Mouse (Mus musculus) liver, embryonic 15.5 days (tissue): ENCODE results near the gene Jph3. TPM values are rescaled to one million over a fixed set of nuclear protein-coding genes. Genes with fewer than 3 reads are reported as not detected.

ENCODE experiments used
- ATAC-seq: fragments of 200-750 bp; cut with Nextera tagmentation; 2 replicates; pipeline ENCODE4 v1.8.0; 2017; ENCODE audit warnings: moderate number of reproducible peaks, mild to moderate bottlenecking, moderate library complexity; ENCODE audit not compliant: insufficient read depth
- H3K27ac ChIP-seq: fragments of 300-500 bp; sonication (generic); replicated peaks from 2 replicates; pipeline ENCODE4 v1.5.1; 2015; ENCODE audit warnings: mild to moderate bottlenecking, inconsistent platforms
- H3K27me3 ChIP-seq: fragments of 300-500 bp; sonication (generic); 2 replicates; pipeline ENCODE4 v1.6.1; 2015; ENCODE audit warnings: mild to moderate bottlenecking, inconsistent platforms
- H3K36me3 ChIP-seq: fragments of 300-500 bp; sonication (generic); replicated peaks from 2 replicates; pipeline ENCODE4 v1.6.1; 2015; ENCODE audit warnings: moderate library complexity, mild to moderate bottlenecking, inconsistent platforms
- H3K4me1 ChIP-seq: fragments of 300-500 bp; sonication (generic); replicated peaks from 2 replicates; pipeline ENCODE4 v1.6.1; 2015; ENCODE audit warnings: inconsistent platforms
- H3K4me2 ChIP-seq: fragments of 300-500 bp; sonication (generic); 2 replicates; pipeline ENCODE4 v1.6.1; 2015; ENCODE audit warnings: moderate library complexity, mild to moderate bottlenecking, inconsistent platforms
- H3K4me3 ChIP-seq: fragments of 300-500 bp; sonication (generic); replicated peaks from 2 replicates; pipeline ENCODE4 v1.5.1; 2015; ENCODE audit warnings: mild to moderate bottlenecking, inconsistent platforms
- H3K9ac ChIP-seq: fragments of 300-500 bp; sonication (generic); 2 replicates; pipeline ENCODE4 v1.6.1; 2015; ENCODE audit warnings: moderate library complexity, mild to moderate bottlenecking, inconsistent platforms
- H3K9me3 ChIP-seq: fragments of 300-500 bp; sonication (generic); replicated peaks from 2 replicates; pipeline ENCODE4 v1.6.1; 2016; ENCODE audit warnings: inconsistent platforms
- WGBS: fragments of 180-500 bp; shearing (Covaris S2); methylation state at CpG from one replicate; pipeline ENCODE4 v1.1.7; 2015; ENCODE audit warnings: mixed read lengths; ENCODE audit not compliant: insufficient replicate concordance; 5-methylcytosine and 5-hydroxymethylcytosine counted together
- polyA plus RNA-seq: library from polyadenylated mRNA; unstranded; fragments of >200 nt; fragmentation: Nextera tagmentation; extraction: Ambion mirVana; gene quantifications from 2 replicates; pipeline ENCODE4 v1.2.1, GENCODE M21; 2015

Jph3 gene
- polyA plus RNA-seq, 1 experiment from 2014 or later, result 0.16 TPM

DNA sequence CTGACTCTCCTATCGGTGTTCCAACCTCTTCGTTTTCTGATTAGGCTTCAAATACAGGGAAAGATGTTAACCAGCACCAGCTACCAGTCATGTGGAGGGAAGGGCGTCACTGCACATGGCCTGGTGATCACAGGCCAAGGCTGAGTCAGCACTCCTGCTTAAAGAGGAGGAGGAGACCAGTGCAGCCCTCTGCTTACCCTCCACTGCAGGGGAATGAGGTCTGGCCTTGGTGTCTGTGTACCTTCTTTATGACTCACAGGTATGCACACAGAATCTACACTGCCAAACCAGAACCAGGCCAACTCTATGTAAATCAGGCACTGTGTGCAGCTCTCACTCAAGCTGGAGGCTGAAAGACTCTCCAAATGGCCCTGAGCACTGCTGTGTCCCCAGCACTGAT is 82.1 kb downstream of the Jph3 start:
- H3K27me3 ChIP-seq, result no peaks in the 10 kb centered on the region
- H3K4me1 ChIP-seq, result no peaks in the 10 kb centered on the region
- no peak overlapping the region for H3K4me3 ChIP-seq
- H3K9me3 ChIP-seq, result no peaks in the 10 kb centered on the region
- no peak overlapping the region for H3K4me2 ChIP-seq
- no peak overlapping the region for H3K27ac ChIP-seq
- H3K9ac ChIP-seq, result no peak overlapping the region
- peaks cover 27% of the 10 kb centered on the region for H3K36me3 ChIP-seq
- WGBS, result 74% methylated on average over 3 of the region's 3 CpGs
- no peak for ATAC-seq

DNA sequence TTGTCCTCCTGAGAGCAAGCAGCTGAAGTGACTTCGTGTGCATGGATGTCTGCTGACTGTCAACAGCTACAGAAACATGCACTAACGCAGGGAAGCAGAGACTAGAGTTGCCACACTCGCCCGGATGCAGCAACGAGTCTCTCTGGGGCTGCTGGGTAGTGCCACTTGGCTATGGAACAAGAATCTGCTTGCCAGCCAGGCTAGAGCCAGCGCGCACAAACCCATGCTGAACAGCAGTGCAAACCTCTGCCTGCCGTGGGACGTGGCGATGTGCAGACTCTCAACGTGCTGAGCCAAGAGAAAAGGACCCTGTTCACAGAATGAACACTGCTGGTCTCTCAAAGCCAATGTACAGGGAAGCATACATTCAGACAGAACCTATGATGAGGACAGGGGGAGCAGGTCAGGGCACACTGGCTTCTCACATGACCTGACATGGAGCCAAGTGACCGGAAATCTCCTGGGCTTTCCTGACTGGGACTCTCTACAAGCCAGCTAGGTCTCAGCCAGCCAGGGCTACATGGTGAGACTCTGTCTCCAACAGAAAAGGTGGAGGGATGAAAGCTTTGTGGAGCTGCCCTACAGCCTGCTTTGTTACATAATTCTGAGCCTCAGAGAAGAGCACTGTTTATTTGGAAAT is 82.6 kb downstream of the Jph3 start:
- H3K4me2 ChIP-seq, result no peak overlapping the region
- no peaks in the 10 kb centered on the region for H3K9me3 ChIP-seq
- no peaks in the 10 kb centered on the region for H3K27me3 ChIP-seq
- H3K36me3 ChIP-seq, result peaks cover 27% of the 10 kb centered on the region
- no peak for ATAC-seq
- no peak overlapping the region for H3K27ac ChIP-seq
- WGBS, result 81% methylated on average over 12 of the region's 12 CpGs
- no peaks in the 10 kb centered on the region for H3K4me1 ChIP-seq
- no peak overlapping the region for H3K4me3 ChIP-seq
- H3K9ac ChIP-seq, result no peak overlapping the region

DNA sequence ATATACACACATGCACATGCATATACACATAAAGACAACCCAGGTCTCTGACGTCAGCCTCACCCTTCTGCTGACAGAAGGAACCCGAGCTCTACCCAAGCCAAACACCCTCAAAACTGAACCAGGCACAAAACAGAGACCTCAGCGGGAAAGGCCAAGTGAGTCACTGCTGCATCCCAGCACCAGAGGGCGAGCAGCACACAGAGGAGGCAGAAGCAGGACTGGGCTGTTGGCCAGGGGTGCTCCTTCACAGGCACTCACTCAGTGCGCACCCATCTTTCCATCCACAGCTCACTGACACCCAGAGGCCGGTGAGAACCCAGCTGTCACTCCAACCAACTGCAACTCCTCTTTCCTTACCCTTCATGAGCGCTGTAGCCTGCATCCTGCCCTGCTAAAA is 88.8 kb downstream of the Jph3 start:
- WGBS, result 73% methylated on average over 7 of the region's 7 CpGs
- Histone ChIP-seq H3K27me3 (no peaks in the 10 kb centered on the region), H3K9ac (no peak overlapping the region)

DNA sequence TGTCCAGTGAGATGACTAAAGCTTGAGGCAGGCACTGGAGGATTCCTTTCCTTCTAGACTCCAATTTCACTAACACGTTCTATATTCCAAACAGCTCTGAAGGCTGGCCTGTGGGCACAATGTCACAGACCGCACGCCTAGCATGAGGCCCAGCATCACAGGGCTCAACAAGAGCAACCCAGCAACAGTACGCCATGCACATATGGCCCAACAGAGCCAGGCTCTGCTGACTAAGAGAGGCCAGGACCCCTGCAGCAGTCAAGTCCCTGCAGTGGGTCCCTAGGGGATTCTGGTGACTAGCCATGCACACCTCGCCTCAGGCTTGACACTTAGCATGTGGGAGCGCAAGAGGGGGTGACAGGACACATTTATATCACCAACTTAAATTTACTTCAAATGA is 91.4 kb downstream of the Jph3 start:
- WGBS, result 76% methylated on average over 6 of the region's 6 CpGs

More for the DNA sequence above, 88.8 kb downstream of the Jph3 start:
- Histone ChIP-seq H3K4me1 (no peaks in the 10 kb centered on the region), H3K27ac (no peak overlapping the region), H3K4me2 (no peak overlapping the region), H3K9me3 (no peaks in the 10 kb centered on the region), H3K4me3 (no peak overlapping the region), H3K36me3 (peaks cover 27% of the 10 kb centered on the region)
- no peak for ATAC-seq

DNA sequence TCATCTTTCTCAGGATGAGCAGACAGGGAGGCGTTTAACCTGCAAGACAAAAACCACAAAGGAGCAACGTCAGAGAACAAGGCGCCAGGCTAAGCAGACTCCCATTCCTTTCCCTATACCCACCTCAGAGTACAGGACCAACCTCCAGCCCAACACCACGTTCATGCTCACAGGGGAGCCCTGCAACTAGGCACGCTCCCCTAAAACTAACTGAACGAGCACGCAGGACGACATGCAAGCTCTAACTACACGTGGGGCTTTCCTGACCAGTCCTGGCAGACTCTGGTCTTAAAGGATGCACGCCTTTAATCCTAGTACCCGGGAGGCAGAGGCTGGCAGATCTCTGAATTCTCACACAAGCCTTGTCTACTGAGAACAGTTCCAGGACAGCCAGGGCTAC is 91.9 kb downstream of the Jph3 start:
- Histone ChIP-seq H3K27ac (no peak overlapping the region), H3K4me1 (no peaks in the 10 kb centered on the region), H3K9me3 (no peaks in the 10 kb centered on the region), H3K27me3 (no peaks in the 10 kb centered on the region), H3K9ac (no peak overlapping the region), H3K4me2 (no peak overlapping the region), H3K36me3 (peaks cover 10% of the 10 kb centered on the region; the same call in 1 of the 2 replicates), H3K4me3 (no peak overlapping the region)
- ATAC-seq, result no peak
- WGBS, result 72% methylated on average over 11 of the region's 11 CpGs

More for the DNA sequence above, 91.4 kb downstream of the Jph3 start:
- H3K4me2 ChIP-seq, result no peak overlapping the region
- no peaks in the 10 kb centered on the region for H3K27me3 ChIP-seq
- H3K27ac ChIP-seq, result no peak overlapping the region
- H3K4me1 ChIP-seq, result no peaks in the 10 kb centered on the region
- no peaks in the 10 kb centered on the region for H3K9me3 ChIP-seq
- H3K4me3 ChIP-seq, result no peak overlapping the region
- H3K36me3 ChIP-seq, result peaks cover 10% of the 10 kb centered on the region; the same call in 1 of the 2 replicates
- no peak overlapping the region for H3K9ac ChIP-seq
- no peak for ATAC-seq

DNA sequence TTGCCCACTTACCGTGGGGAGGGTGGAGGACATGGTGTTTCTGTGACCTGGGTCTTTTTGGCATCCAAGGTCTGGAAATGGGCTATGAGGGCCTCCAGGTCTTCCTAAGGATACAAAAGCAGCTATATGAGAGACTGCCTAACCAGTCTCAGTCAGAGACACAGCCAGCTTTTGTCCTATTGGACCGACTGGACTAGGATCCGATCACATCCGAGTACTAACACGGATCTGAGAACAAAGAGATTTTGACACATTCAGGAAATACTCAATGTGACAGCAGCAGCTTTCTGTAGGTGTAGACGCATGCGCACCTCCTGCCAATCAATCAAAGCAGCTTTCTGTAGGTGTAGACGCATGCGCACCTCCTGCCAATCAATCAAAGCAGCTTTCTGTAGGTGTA is 92.3 kb downstream of the Jph3 start:
- H3K4me2 ChIP-seq, result no peak overlapping the region
- no peak overlapping the region for H3K27ac ChIP-seq
- ATAC-seq, result no peak
- H3K4me1 ChIP-seq, result no peaks in the 10 kb centered on the region
- WGBS, result 85% methylated on average over 9 of the region's 9 CpGs
- H3K4me3 ChIP-seq, result no peak overlapping the region
- H3K36me3 ChIP-seq, result peaks cover 10% of the 10 kb centered on the region; the same call in 1 of the 2 replicates
- H3K9me3 ChIP-seq, result no peaks in the 10 kb centered on the region
- H3K9ac ChIP-seq, result no peak overlapping the region
- H3K27me3 ChIP-seq, result no peaks in the 10 kb centered on the region

DNA sequence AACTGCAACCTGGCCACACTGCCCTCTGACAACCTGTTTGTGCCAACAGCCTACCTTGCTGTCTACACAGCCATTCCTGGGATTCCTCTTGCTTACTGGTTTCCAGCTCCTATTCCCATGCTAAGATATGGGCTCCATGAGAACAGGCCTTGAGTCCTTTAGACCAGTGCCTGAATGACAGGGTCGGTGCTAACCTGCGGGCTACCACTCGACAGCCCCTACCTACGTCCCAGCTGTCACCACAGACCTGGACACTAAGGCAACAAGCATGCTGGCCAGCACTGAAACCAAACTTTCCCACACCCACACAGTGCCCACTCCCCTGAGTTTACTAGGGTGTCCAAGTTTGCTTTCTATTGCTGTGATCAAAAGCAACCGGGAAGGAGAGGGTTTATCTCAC is 98.3 kb downstream of the Jph3 start:
- H3K36me3 ChIP-seq, result no peaks in the 10 kb centered on the region
- H3K9ac ChIP-seq, result no peak overlapping the region
- H3K27me3 ChIP-seq, result no peaks in the 10 kb centered on the region
- H3K9me3 ChIP-seq, result no peaks in the 10 kb centered on the region
- no peak overlapping the region for H3K4me3 ChIP-seq
- no peak overlapping the region for H3K27ac ChIP-seq
- ATAC-seq, result no peak
- H3K4me2 ChIP-seq, result no peak overlapping the region
- H3K4me1 ChIP-seq, result peaks cover 26% of the 10 kb centered on the region
- 79% methylated on average over 5 of the region's 5 CpGs for WGBS

DNA sequence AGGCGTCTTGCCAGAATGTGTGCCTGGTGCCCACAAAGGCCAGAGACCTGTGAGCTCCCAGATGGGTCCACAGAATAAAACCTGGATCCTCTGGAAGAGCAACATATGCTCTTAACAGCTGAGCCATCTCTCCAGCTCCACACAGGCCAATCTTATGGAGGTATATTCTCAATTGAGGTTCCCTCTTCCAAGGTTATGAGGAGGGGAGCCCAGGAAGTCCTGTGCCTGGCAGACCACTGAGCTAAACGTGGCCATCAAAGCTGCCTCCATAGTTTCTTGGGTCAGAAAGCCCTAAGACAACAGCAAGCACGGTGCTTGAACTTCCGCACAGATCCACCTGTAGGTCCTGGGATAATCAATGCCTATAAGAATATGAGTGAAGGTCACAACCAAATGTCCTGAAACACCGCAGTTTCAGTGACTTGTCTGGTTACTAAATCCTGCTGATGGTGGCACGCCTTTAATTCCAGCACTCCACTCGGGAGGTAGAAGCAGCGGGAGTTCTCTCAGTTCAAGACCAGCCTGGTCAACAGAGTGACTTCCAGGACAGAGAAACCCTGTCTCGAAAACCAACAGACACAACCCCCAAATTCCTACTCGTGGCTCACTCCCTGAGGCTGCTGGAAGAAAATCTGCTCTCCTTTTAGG is 99.1 kb downstream of the Jph3 start:
- H3K36me3 ChIP-seq, result no peaks in the 10 kb centered on the region
- H3K4me3 ChIP-seq, result peak overlapping the region; percentile 89
- no peak overlapping the region for H3K27ac ChIP-seq
- H3K4me2 ChIP-seq, result peak overlapping the region; percentile 90
- no peaks in the 10 kb centered on the region for H3K9me3 ChIP-seq
- 24% methylated on average over 10 of the region's 10 CpGs for WGBS
- peaks cover 26% of the 10 kb centered on the region for H3K4me1 ChIP-seq
- ATAC-seq, result no peak
- no peaks in the 10 kb centered on the region for H3K27me3 ChIP-seq
- H3K9ac ChIP-seq, result peak overlapping the region; percentile 72

DNA sequence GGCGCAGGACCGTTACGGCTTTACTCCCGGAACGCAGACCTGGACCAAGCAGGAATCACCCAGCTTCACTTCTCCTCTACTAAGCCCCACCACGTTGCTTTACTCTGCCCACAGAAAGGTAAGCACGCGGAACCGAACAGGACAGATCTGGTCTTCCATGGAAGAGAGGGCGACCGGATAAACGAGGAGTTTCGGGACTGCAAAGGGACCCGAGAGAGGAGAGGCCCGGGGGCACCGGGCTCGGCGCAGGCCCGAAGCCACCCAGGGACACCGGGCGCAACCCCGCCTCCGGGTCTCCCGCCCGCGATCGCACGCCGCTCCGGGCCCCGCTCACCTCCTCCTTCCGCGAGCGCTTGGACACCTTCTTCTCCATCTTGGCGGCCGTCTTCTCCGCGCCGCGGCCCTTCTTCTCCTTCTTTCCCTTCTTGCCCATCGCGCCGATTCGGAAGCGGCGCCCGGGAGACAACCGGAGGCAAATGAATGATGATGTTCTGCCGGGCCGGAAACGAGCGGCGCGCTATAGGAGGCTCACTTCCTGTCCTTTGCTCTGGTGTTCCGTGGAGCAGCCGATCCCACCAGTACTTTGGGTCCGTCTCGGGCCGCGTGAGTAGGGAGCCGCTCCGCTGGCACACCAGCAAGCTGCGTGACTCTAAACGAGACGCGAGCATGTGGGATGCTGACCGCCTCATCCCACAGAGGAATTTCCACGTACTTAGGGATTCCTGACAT is 99.8 kb downstream of the Jph3 start, which contains the start of gene Klhdc4:
TSS of gene Klhdc4 (minus strand) at position 522 of the 729 bp plus-strand sequence.
- Histone ChIP-seq H3K9me3 (no peaks in the 10 kb centered on the region), H3K4me3 (peak within 1 kb of the TSS; percentile 89), H3K4me1 (peaks cover 26% of the 10 kb centered on the region), H3K36me3 (no peaks in the 10 kb centered on the region), H3K27ac (0 out of 2 replicates have a peak within 1 kb of the TSS, but pooled peaks have one; percentile 9), H3K27me3 (no peaks in the 10 kb centered on the region), H3K9ac (peak within 1 kb of the TSS; percentile 72), H3K4me2 (peak within 1 kb of the TSS; percentile 90)
- WGBS, result under 1% methylated on average over 68 of the region's 68 CpGs
- peak; percentile 95 for ATAC-seq

DNA sequence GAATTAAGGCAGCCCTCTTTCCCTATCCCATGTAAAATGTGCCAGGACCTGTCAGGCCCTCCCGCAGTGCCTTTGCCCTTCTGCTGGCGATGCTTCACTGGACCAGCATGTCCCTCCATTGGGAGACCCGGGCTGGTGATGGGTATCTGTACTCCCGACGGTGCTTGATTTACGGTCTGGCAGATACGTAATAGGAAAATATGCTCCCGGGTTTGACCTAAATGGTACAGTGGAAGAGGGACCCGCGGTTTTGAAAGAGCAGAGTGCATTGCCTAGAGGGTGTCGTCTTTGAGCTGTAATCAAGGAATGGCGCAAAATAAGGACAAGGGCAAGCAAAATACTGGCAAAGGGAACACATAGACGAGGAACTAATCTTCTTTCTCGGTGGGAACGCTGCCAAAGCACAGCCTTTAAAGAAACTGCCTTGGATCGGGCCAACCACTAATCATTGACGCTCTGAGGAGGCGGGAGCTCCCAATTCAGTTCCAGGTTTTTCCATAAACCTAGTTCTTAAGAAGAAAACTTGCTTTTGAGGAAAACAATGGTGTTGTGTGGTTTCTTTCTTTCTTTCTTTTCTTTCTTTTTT is 100.4 kb downstream of the Jph3 start:
- WGBS, result 21% methylated on average over 18 of the region's 18 CpGs
- Histone ChIP-seq H3K4me3 (peak overlapping the region; percentile 89), H3K27ac (no peak overlapping the region), H3K27me3 (no peaks in the 10 kb centered on the region), H3K4me1 (peaks cover 26% of the 10 kb centered on the region), H3K9me3 (no peaks in the 10 kb centered on the region), H3K4me2 (peak overlapping the region; percentile 90), H3K9ac (peak overlapping the region; percentile 72), H3K36me3 (no peaks in the 10 kb centered on the region)
- peak; percentile 56 for ATAC-seq

DNA sequence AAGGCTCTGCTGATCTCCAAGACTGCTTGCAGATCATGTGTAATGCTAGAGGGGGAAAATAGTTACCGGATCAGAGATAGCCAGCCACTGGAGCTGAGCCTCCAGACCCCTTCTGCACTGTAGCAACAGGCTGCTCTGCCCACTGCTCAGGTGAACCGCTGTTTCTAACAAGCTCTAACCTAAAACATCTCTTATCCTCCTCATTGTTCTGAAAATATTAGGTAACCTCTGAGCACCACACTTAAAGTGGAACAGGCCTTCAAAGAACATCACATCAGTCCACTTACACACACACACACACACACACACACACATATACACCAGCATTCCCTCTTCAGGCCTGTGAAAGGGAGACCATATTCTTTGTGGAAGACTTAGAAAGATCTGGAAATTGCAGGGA is 102.6 kb downstream of the Jph3 start:
- H3K4me2 ChIP-seq, result peak overlapping the region; percentile 37
- 69% methylated on average over 2 of the region's 2 CpGs for WGBS

More for the DNA sequence above, 102.6 kb downstream of the Jph3 start:
- H3K4me3 ChIP-seq, result no peak overlapping the region
- H3K9ac ChIP-seq, result no peak overlapping the region
- H3K27ac ChIP-seq, result no peak overlapping the region
- peaks cover 26% of the 10 kb centered on the region for H3K4me1 ChIP-seq
- no peaks in the 10 kb centered on the region for H3K36me3 ChIP-seq
- no peak for ATAC-seq
- H3K9me3 ChIP-seq, result no peaks in the 10 kb centered on the region
- no peaks in the 10 kb centered on the region for H3K27me3 ChIP-seq
